Mouse (Mus musculus) heart, postnatal 0 days (tissue): Measurements from ENCODE around the gene Pgap3.

Experiments
- CTCF ChIP-seq: IDR thresholded peaks from 2 replicates; pipeline ENCODE4 v1.5.1; 2016; ENCODE audit warnings: antibody characterized with exemption, control low read depth, low read depth
- EP300 ChIP-seq: IDR thresholded peaks from 2 replicates; pipeline ENCODE4 v1.6.1; 2016; ENCODE audit warnings: antibody characterized with exemption, low read depth

DNA sequence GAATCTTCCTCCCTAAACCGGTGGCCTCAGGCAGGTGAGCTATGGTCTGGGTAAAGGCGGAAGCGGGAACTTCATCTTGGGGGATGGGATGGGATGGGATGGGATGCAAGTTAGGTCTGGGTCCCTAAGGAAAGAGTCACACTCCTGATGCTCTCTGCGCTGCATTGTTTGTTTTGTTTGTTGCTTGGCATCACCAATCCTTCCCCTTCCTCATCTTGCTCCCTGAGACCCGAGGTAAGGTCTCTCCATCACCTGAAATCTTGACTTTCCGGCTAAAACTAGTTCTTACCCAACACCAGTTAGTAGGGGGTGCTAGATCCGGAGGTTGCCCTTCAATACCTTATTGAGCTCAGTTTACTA is 47.2 kb upstream of the Pgap3 start:
- TF ChIP-seq EP300 = no peak
- TF ChIP-seq CTCF = no peak
